Mouse (Mus musculus) gastrocnemius, postnatal 36 days (tissue): ENCODE measurements around the gene Egfl7. TPM values are rescaled to one million over a fixed set of nuclear protein-coding genes. Genes with fewer than 3 reads are reported as not detected.
A peak's percentile ranks its signal among the peaks of the same experiment; 100 is the strongest.

Experiments used
- DNase-seq, 2 experiments: peaks; one replicate each; pipeline ENCODE4 v3.0.0; 2022
- intact Hi-C: fragments of 180-260 bp; cut with DNase I; formaldehyde crosslinking; loops from one replicate; pipeline ENCODE4 v1.15.1; 2025
- total RNA-seq, 2 experiments: library from RNA; stranded (reverse); gene quantifications; 2 replicates each; pipeline ENCODE4 v1.2.3; 2021

The Egfl7 gene
- total RNA-seq, 2 experiments from 2014 or later, result 50.0 to 62.2 TPM

GRCm38 (mm10) chr2:26607056-26607910, 27.5 kb downstream of the Egfl7 start:
- DNase-seq, result no peak
- intact Hi-C loops, result no loop called here

DNA sequence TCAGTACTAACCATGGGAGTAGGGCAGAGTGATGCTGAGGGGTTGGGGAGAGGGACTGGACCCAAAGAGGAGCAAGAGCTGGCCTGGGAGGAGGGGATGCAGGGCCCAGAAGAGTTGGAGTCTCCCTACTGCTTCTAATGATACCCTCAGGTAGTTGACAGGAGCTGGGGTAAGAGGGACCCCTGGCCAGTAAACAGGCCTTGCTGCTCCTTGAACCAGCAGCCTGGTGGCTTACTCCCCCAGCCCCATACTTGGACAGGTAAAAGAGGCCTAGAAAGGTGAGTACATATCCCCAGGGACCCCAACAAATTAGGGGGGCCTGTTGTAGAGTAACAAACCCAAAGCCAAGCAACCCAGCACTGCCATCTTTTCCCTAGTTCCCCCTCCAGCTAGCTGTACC, 29.0 kb downstream of the Egfl7 start:
- intact Hi-C loops, result no loop called here
- DNase-seq, result no peak

- intact Hi-C loops, result no loop called here
- DNase-seq, result no peak
Observed at GRCm38 (mm10) chr2:26609261-26609661, 29.4 kb downstream of the Egfl7 start.

DNA sequence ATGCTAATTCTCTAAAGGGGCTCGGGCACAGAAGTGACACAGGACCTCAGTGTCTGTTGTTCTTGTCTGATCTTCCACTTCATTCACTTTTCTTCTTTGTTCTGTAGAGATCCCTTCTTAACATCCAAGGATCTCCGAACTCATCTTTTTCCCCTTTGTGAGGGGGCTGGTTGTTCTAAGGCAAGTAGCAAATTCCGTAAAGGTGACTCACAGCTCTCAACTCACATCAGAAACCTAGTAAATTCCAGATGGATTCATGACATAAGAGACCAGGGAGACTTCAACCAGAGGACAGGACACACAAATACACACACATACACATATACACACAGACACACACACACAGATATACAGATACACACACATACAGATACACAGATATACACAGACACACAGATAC, 30.7 kb downstream of the Egfl7 start:
- no peak for DNase-seq
- intact Hi-C loops, result no loop called here

DNA sequence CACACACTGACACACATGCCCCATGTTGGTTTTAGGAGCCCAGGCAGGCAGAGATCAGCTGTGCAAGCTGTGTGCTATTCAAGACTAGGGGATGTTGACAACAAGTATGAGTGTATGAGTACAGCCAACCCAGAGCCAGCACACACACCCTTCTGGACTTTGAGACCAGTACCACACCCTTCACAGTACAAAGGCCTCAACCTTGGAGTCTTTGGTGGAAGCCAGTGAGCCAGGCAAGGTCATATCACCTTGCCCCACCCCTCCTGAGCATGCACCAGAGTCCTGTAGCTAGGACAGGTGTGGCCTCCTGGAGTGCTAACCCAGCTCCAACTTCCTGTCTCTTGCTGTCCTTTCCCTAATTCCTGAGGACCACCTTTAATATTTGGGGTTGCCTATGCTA, 31.2 kb downstream of the Egfl7 start:
- no peak for DNase-seq
- intact Hi-C loops, result no loop called here

- intact Hi-C loops, result no loop called here
- no peak for DNase-seq
Observed at GRCm38 (mm10) chr2:26611896-26612295, 32.1 kb downstream of the Egfl7 start.

DNA sequence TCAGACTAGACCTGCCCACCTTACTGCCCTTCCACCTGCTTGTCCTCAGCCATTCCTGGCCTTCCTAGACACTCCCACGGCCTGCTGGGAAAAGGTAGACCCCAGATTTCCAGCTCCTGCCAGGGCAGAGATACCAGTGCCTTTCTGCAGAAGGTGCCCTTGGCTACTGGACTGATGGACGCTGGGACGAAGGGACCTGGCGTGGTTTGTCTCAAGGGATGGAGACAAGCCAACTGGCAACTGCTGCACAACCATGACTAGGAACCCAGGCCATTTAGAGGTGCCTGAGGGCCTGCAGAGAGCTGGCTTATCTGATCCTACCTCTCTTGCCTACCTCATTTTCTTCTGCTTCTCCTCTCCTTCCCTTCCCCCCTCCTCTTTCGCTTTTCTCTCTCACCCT, 35.1 kb downstream of the Egfl7 start:
- no peak for DNase-seq
- intact Hi-C loops, result no loop called here

DNA sequence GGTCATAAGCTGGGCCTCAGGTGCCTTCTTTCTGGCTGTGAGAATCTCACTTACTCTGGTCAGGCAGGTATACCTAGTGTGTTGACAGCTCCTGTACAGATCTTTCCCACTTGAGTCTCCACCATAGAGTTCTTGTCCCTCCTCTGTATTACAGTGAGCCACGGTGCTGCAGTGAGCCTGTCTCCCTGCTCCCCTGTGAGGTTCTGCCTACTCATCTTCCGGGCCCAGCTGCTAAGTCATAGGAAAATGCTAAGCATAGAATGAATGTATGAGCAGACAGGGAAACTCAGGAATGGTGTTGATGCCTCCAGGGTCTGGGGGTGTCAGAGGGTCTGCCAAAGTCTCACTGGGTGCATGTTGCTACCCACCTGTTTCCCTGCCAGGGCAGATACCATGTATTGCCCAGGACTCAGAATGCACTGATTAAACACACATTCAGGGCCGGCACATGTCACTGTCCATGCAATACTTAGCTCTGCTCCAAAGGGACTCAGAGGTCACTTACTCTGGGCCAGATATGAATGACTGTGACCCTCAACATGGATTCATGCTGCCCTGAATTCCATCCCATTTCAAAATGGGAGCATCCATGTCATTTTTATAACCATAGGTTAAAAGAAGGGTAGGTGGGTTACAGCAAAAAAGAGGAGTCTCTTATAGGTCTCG, 35.8 kb downstream of the Egfl7 start:
- DNase-seq, result no peak

DNA sequence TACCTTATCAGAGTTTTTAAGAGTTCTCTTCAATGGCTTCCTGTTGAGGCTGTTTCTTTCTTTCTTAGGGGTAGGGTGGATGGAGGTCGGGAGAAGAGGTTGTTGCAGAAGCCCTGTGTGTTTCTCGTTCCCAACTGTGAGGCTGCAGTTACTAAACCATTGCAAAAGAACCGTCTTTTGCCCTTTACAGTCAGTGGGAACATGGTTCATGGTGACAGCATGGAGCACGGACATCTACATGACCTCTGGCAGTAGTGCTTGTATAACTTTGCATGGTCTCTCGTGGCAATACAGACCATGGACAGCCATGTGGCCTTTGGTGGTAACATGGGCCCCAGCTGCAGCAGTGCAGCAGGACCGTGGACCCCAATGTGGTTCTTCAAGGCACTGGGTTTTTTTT, 37.5 kb downstream of the Egfl7 start:
- intact Hi-C loops, result no loop called here
- no peak for DNase-seq

More for the DNA sequence above, 35.8 kb downstream of the Egfl7 start:
- intact Hi-C loops, result no loop called here

- DNase-seq, result no peak
Observed at GRCm38 (mm10) chr2:26617928-26618327, 38.1 kb downstream of the Egfl7 start.

DNA sequence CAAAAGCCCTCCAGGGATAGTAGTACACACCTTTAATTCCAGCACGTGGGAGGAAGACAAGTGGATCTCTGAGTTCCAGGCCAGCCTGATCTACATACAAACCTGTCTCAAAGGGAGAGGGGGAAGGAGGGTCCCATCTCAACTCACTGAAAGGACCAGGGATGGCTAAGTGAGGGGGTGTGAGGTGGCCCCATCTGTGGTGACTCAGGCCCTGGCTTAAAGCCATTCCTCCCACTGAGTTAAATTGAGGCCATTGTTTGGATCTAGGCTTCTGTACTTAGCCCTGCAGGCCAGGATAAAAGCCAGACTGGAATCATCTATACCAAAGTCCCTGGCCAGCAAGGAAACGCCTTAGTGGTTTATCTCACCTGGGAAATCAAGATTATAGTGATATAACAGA, 41.4 kb downstream of the Egfl7 start:
- intact Hi-C loops, result no loop called here
- no peak for DNase-seq

More at GRCm38 (mm10) chr2:26617928-26618327, 38.1 kb downstream of the Egfl7 start:
- intact Hi-C loops, result no loop called here

DNA sequence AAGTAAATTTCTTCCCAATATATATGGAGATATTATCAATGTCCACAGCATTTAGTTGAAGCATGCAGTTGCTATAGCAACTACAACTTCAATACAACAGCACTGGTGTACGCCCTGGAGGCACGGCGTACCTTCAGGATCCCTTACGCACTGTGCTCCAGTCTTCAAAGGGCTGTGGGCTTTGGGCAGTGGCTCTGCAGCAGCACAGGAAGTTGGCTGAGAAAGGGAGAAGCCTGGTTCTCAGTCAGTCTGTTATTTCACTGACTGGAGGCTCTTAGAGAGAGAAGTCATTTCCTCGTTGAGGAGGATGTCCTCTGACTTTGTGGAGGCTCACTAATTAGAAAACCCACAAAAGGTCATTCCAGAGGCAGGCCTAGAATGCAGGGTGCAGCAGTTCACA, 43.2 kb downstream of the Egfl7 start:
- intact Hi-C loops, result no loop called here

GRCm38 (mm10) chr2:26625419-26625818, 45.6 kb downstream of the Egfl7 start:
- intact Hi-C loops, result no loop called here
- no peak for DNase-seq

More for the DNA sequence above, 43.2 kb downstream of the Egfl7 start:
- DNase-seq, result no peak

- DNase-seq, result no peak
- intact Hi-C loops, result no loop called here
Observed at GRCm38 (mm10) chr2:26626081-26626480, 46.3 kb downstream of the Egfl7 start.

GRCm38 (mm10) chr2:26627921-26628739, 48.3 kb downstream of the Egfl7 start, which contains the start of gene Fam69b:
Gene Fam69b (plus strand): TSS chr2:26628457.
- DNase-seq, result peak in 1 of 2 experiments; percentile 34
- intact Hi-C loops, result no loop called here

- DNase-seq, result no peak
- intact Hi-C loops, result no loop called here
Observed at GRCm38 (mm10) chr2:26628792-26629437, 49.1 kb downstream of the Egfl7 start.

- intact Hi-C loops, result no loop called here
- no peak for DNase-seq
Observed at GRCm38 (mm10) chr2:26632541-26633395, 53.0 kb downstream of the Egfl7 start.

DNA sequence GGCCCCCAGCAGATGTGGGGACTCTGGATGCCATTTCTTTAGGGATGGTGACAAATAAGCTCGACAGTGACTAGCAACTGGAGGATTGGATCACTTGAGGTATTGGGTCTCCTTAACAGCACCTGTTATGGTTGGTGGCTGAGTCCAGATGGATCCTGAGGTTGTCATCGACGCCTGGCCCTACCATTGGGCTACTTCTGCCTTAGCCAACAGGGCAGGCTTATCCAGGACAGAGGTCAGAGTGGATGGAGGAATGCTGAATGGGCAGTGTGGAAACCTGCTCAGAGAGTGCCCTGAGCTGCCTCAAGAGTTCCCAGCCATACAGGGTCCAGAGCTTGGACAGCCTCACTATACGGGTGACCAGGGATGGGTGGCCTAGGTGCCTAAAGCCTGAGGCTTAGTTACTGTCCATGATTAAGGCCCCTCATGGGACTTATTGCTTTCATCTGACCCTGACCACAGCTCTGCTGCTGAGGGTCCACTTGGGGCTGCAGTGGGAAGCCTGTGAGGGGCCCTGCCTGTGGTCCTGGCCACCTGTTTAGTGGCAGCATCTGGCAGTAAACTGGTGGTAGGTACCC, 54.2 kb downstream of the Egfl7 start:
- intact Hi-C loops, result no loop called here
- DNase-seq, result no peak
